Mouse (Mus musculus): ENCODE measurements around the gene Oca2. TPM values are rescaled to one million over a fixed set of nuclear protein-coding genes. Genes with fewer than 3 reads are reported as not detected.

Oca2 gene
- not detected in 2 replicates for polyA plus RNA-seq (2012; rRNA removed)

GRCm38 (mm10) chr7:56239543-56239942 lies at the start of gene Oca2:
Gene Oca2 (plus strand): TSS chr7:56239760.

Other genes with a start within 250 kb of the Oca2 start
- 3.3 and 3.6 TPM in 2 replicates for gene Nipa1, start 219.8 kb upstream of the Oca2 start, polyA plus RNA-seq (2012; rRNA removed)
- gene Herc2, start 189.6 kb upstream of the Oca2 start, polyA plus RNA-seq (2012; rRNA removed) = 13.2 and 17.3 TPM in 2 replicates